Mouse (Mus musculus) lung, postnatal 0 days (tissue): ENCODE measurements at regions not wholly inside any gene's neighbourhood (a gene's known extent, or its start where the extent isn't known, plus 50 kb on each side); places are given as distances from the start of the nearest gene placed in this dataset.
A peak's percentile ranks its signal among the peaks of the same experiment; 100 is the strongest.

Experiments
- ATAC-seq: fragments of 200-750 bp; cut with Nextera tagmentation; 2 replicates; pipeline ENCODE4 v1.8.0; 2017; ENCODE audit warnings: moderate library complexity
- DNase-seq: peaks from one replicate; pipeline ENCODE4 v3.0.0-alpha.2; 2016; ENCODE audit warnings: low spot score
- H3K27ac ChIP-seq: fragments of 300-500 bp; sonication (generic); 2 replicates; pipeline ENCODE4 v1.5.1; 2014; ENCODE audit warnings: antibody characterized with exemption, mild to moderate bottlenecking, low read length, mixed read lengths
- H3K27me3 ChIP-seq: fragments of 300-500 bp; sonication (generic); replicated peaks from 2 replicates; pipeline ENCODE4 v1.6.1; 2014; ENCODE audit warnings: low read length, mixed read lengths; ENCODE audit not compliant: insufficient read depth
- H3K36me3 ChIP-seq: fragments of 300-500 bp; sonication (generic); 2 replicates; pipeline ENCODE4 v1.6.1; 2014; ENCODE audit warnings: low read length, mixed read lengths; ENCODE audit not compliant: insufficient read depth
- H3K4me1 ChIP-seq: fragments of 300-500 bp; sonication (generic); 2 replicates; pipeline ENCODE4 v1.6.1; 2014; ENCODE audit warnings: antibody characterized with exemption, low read depth, low read length, mixed read lengths; ENCODE audit not compliant: insufficient read depth
- H3K4me2 ChIP-seq: fragments of 300-500 bp; sonication (generic); replicated peaks from 2 replicates; pipeline ENCODE4 v1.6.1; 2014; ENCODE audit warnings: low read depth, mild to moderate bottlenecking, low read length, moderate library complexity, mixed read lengths
- H3K4me3 ChIP-seq: fragments of 300-500 bp; sonication (generic); 2 replicates; pipeline ENCODE4 v1.5.1; 2014; ENCODE audit warnings: low read depth, low read length
- H3K9ac ChIP-seq: fragments of 300-500 bp; sonication (generic); replicated peaks from 2 replicates; pipeline ENCODE4 v1.6.1; 2014; ENCODE audit warnings: low read depth, mild to moderate bottlenecking
- H3K9me3 ChIP-seq: fragments of 300-500 bp; sonication (generic); 2 replicates; pipeline ENCODE4 v1.6.1; 2016; ENCODE audit warnings: low read length, mixed read lengths
- CTCF ChIP-seq: IDR thresholded peaks from 2 replicates; pipeline ENCODE4 v1.5.1; 2016; ENCODE audit warnings: antibody characterized with exemption, mild to moderate bottlenecking
- EP300 ChIP-seq: IDR thresholded peaks from 2 replicates; pipeline ENCODE4 v1.6.1; 2016; ENCODE audit warnings: antibody characterized with exemption, mild to moderate bottlenecking, control low read depth
- WGBS: fragments of 180-500 bp; shearing (Covaris S2); extraction: QIAGEN DNeasy Blood & Tissue Kit; methylation state at CpG from one replicate; pipeline ENCODE4 v1.1.7; 2014; 5-methylcytosine and 5-hydroxymethylcytosine counted together

DNA sequence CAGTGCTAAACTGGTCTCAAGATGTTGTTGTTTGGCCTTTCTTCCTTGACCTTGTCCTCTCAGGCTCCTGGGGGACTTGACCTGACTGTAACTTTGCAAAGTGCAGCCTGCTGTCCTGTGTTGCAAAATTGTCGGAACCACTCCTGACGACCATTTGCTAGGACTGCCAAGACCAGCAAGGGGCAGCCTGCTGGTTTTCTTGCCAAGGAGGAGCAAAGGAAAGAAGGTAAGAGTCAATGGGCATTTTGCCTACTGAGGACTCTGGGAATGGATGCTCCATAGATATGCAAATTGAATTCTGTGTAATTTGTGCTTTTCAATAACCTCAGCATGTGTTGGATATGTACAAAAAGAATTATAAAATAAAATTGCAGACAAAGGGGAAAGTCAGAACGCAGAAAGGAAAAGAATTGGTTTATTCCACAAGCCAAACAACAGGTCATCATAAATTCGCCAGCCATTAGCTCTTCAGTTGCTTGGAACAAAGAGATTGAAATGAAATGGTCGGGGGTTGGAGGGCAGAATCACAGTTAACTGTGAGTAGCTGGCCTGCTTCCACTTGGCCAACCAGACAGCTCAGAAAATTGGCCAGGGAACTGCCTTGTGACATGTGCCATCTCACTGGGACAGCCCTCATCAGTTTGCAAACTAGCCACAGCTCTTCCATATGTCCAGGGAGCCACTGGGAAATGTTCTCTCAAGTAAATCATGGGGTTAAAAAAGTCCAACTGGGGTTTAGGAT is 256.5 kb upstream of the Gm10192 start:
- Histone ChIP-seq H3K9me3 (no peaks in the 10 kb centered on the region), H3K27me3 (no peaks in the 10 kb centered on the region), H3K4me2 (no peak overlapping the region), H3K36me3 (no peaks in the 10 kb centered on the region), H3K4me3 (no peak overlapping the region), H3K4me1 (no peaks in the 10 kb centered on the region), H3K27ac (no peak overlapping the region), H3K9ac (no peak overlapping the region)
- no peak for ATAC-seq
- TF ChIP-seq CTCF (no peak), EP300 (no peak)
- no peak for DNase-seq
- WGBS, result 58% methylated on average over 5 of the region's 5 CpGs

DNA sequence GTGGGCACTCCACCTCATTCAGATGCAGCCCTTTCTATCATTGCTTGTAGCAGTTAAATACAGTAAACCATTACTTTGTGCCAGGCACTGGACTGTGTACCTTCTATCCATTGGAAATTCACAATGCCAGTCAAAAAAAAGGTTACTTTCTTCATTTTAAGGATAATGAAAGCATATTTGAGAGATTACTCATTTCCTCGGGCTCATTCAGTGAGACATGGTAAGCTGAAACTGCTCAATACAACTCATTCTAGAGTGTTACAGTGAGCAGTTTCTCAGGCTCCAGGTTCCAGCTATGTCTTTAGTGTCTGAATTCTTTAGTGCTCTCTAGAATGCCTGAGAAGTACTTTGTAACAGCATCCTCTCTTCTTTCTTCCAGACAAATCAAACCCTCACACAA is 249.7 kb upstream of the Gm10192 start:
- Histone ChIP-seq H3K4me2 (no peak overlapping the region), H3K4me3 (no peak overlapping the region), H3K36me3 (no peaks in the 10 kb centered on the region), H3K4me1 (no peaks in the 10 kb centered on the region), H3K27ac (no peak overlapping the region), H3K9me3 (no peaks in the 10 kb centered on the region), H3K27me3 (no peaks in the 10 kb centered on the region), H3K9ac (no peak overlapping the region)
- WGBS, result 58% methylated on average over 1 of the region's 1 CpGs
- DNase-seq, result no peak
- no peak for ATAC-seq
- TF ChIP-seq EP300 (no peak), CTCF (no peak)

DNA sequence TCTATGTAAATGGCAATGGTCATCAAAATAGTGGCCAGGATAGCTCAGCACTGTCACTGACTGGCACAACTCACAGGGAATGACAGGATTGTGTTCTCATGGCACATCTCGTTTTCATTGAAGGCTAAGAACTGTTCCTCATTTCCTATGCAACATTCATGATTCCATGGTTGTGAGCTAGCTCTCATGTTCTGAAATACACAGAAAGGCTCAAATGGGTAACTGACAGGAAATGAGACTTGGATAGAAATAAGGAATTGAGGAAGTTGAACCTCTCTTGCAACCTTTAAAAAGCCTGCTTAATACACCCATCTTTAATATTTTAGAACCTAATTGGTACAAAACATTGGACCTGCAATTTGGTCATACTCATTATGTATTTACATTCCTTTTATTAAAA is 249.1 kb upstream of the Gm10192 start:
- TF ChIP-seq EP300, result no peak
- TF ChIP-seq CTCF, result no peak
- no peak overlapping the region for H3K4me2 ChIP-seq
- H3K36me3 ChIP-seq, result no peaks in the 10 kb centered on the region
- ATAC-seq (no peak), DNase-seq (no peak)
- no peaks in the 10 kb centered on the region for H3K27me3 ChIP-seq
- no peaks in the 10 kb centered on the region for H3K9me3 ChIP-seq
- H3K27ac ChIP-seq, result no peak overlapping the region
- no peaks in the 10 kb centered on the region for H3K4me1 ChIP-seq
- no peak overlapping the region for H3K4me3 ChIP-seq
- no peak overlapping the region for H3K9ac ChIP-seq
- WGBS, result 55% methylated on average over 1 of the region's 1 CpGs

DNA sequence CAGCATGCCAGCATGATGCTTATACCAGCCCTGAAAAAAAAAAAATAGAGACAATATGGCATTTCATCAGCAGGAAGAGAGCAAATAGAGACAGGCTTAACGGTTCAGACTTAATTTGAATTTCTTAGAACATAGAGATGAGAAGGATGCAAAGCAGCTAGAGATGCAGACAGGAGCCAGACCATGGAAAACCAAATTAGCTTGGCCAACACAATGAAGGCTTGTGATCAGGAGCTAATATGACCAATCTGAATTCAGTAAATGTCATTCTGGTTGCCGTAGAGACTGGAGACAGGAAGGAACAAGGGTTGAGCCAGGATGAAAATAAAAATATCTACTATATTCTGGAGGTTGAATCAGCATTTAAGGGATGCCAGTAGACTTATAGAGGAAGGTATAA is 248.3 kb upstream of the Gm10192 start:
- Histone ChIP-seq H3K27ac (no peak overlapping the region), H3K9ac (no peak overlapping the region), H3K4me1 (no peaks in the 10 kb centered on the region), H3K4me2 (no peak overlapping the region), H3K27me3 (no peaks in the 10 kb centered on the region), H3K4me3 (no peak overlapping the region), H3K36me3 (no peaks in the 10 kb centered on the region), H3K9me3 (no peaks in the 10 kb centered on the region)
- no peak for ATAC-seq
- WGBS, result 76% methylated on average over 2 of the region's 2 CpGs
- TF ChIP-seq CTCF (no peak), EP300 (no peak)
- no peak for DNase-seq

DNA sequence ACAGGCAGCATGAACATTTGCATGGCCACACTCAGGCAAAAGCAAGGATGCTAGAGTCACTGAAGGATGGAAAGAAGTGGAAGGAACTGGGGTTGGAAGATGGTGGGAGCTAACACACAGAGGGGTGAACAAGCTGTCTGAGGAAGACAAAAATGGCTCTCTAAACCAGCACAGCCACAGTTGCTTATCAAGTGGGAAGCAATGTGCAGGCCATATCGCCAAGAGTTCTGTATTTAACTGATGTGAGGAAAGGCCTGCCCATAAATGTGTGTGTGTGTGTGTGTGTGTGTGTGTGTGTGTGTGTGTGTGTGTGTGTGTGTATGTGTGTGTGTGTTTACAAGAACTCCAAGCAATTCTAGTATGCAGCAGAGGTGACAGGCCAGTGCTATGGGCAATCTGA is 236.9 kb upstream of the Gm10192 start:
- no peak overlapping the region for H3K4me2 ChIP-seq
- 80% methylated on average over 1 of the region's 1 CpGs for WGBS
- DNase-seq (no peak), ATAC-seq (no peak)
- no peak overlapping the region for H3K27ac ChIP-seq
- H3K27me3 ChIP-seq, result no peaks in the 10 kb centered on the region
- no peaks in the 10 kb centered on the region for H3K9me3 ChIP-seq
- H3K36me3 ChIP-seq, result no peaks in the 10 kb centered on the region
- H3K4me1 ChIP-seq, result no peaks in the 10 kb centered on the region
- no peak for TF ChIP-seq EP300
- TF ChIP-seq CTCF, result no peak
- no peak overlapping the region for H3K4me3 ChIP-seq
- no peak overlapping the region for H3K9ac ChIP-seq

DNA sequence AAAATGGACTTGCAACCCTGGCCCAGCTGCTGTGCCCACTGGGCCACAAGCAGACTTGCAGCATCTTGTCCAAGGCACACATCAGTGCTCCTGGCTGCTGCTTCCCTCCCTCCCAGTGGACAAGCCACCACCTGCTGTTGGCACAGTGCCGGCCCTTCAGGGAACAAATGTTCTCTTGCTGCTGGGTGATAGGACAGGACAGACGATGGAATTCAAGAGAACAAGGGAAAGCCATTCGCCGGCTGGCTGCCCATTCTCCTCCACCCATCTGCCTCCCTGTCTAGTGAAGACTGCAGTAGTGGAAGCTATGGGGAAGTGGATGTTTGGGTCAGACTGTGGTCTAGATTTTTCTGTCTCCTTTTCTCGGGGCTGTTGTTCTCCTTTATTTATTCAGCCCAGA is 235.7 kb upstream of the Gm10192 start:
- no peak overlapping the region for H3K4me3 ChIP-seq
- DNase-seq (peak; percentile 18), ATAC-seq (no peak)
- H3K36me3 ChIP-seq, result no peaks in the 10 kb centered on the region
- no peak overlapping the region for H3K4me2 ChIP-seq
- TF ChIP-seq CTCF, result no peak
- no peak for TF ChIP-seq EP300
- H3K4me1 ChIP-seq, result no peaks in the 10 kb centered on the region
- 32% methylated on average over 5 of the region's 5 CpGs for WGBS
- H3K27ac ChIP-seq, result no peak overlapping the region
- no peaks in the 10 kb centered on the region for H3K27me3 ChIP-seq
- H3K9me3 ChIP-seq, result no peaks in the 10 kb centered on the region
- H3K9ac ChIP-seq, result no peak overlapping the region

DNA sequence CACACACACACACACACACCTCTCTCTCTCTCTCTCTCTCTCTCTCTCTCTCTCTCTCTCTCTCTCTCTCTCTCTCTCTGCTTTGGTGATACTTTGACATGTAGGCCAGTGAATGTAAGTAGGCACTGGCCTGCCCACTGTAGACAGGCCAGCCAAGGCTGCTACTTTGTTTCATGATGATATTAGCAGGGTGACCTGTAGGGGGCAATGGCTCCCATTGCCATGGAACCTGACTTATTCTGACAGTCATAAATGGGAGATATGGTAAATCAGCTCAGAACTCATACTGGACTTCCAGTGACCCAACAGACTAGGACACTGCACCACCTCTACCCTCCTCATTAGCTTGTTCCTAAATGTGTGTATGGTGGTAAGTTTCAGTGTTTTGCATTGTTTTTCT is 235.0 kb upstream of the Gm10192 start:
- no peaks in the 10 kb centered on the region for H3K9me3 ChIP-seq
- H3K4me2 ChIP-seq, result no peak overlapping the region
- no peak for DNase-seq
- H3K9ac ChIP-seq, result no peak overlapping the region
- H3K36me3 ChIP-seq, result no peaks in the 10 kb centered on the region
- no peak for ATAC-seq
- TF ChIP-seq CTCF (peak; percentile 33), EP300 (no peak)
- H3K4me1 ChIP-seq, result no peaks in the 10 kb centered on the region
- H3K4me3 ChIP-seq, result no peak overlapping the region
- no peak overlapping the region for H3K27ac ChIP-seq
- H3K27me3 ChIP-seq, result no peaks in the 10 kb centered on the region
